Mouse (Mus musculus) hindbrain, embryonic 12.5 days (tissue): ENCODE results near the gene Gramd1b. TPM values are rescaled to one million over a fixed set of nuclear protein-coding genes. Genes with fewer than 3 reads are reported as not detected.
A peak's percentile ranks its signal among the peaks of the same experiment; 100 is the strongest.

ENCODE experiments used
- ATAC-seq: fragments of 200-750 bp; cut with Nextera tagmentation; 2 replicates; pipeline ENCODE4 v1.8.0; 2017; ENCODE audit warnings: moderate TSS enrichment; ENCODE audit not compliant: low FRiP score
- H3K27ac ChIP-seq: fragments of 300-500 bp; sonication (generic); 2 replicates; pipeline ENCODE4 v1.5.1; 2016; ENCODE audit warnings: mild to moderate bottlenecking
- H3K27me3 ChIP-seq: fragments of 300-500 bp; sonication (generic); 2 replicates; pipeline ENCODE4 v1.6.1; 2016; ENCODE audit warnings: mild to moderate bottlenecking
- H3K36me3 ChIP-seq: fragments of 300-500 bp; sonication (generic); 2 replicates; pipeline ENCODE4 v1.6.1; 2016; ENCODE audit warnings: mild to moderate bottlenecking
- H3K4me1 ChIP-seq: fragments of 300-500 bp; sonication (generic); 2 replicates; pipeline ENCODE4 v1.6.1; 2016
- H3K4me2 ChIP-seq: fragments of 300-500 bp; sonication (generic); replicated peaks from 2 replicates; pipeline ENCODE4 v1.6.1; 2016; ENCODE audit warnings: mild to moderate bottlenecking
- H3K4me3 ChIP-seq: fragments of 300-500 bp; sonication (generic); 2 replicates; pipeline ENCODE4 v1.5.1; 2016; ENCODE audit warnings: mild to moderate bottlenecking
- H3K9ac ChIP-seq: fragments of 300-500 bp; sonication (generic); 2 replicates; pipeline ENCODE4 v1.6.1; 2016; ENCODE audit warnings: mild to moderate bottlenecking, moderate library complexity
- H3K9me3 ChIP-seq: fragments of 300-500 bp; sonication (generic); replicated peaks from 2 replicates; pipeline ENCODE4 v1.6.1; 2016; ENCODE audit warnings: mild to moderate bottlenecking
- WGBS: fragments of 180-500 bp; shearing (Covaris S2); methylation state at CpG from one replicate; pipeline ENCODE4 v1.1.7; 2016; 5-methylcytosine and 5-hydroxymethylcytosine counted together
- polyA plus RNA-seq: library from polyadenylated mRNA; unstranded; fragments of >200 nt; fragmentation: Nextera tagmentation; extraction: Ambion mirVana; gene quantifications from 2 replicates; pipeline ENCODE4 v1.2.1, GENCODE M21; 2016

Gramd1b gene
- polyA plus RNA-seq, 1 experiment from 2014 or later, result 4.9 TPM

- Histone ChIP-seq H3K27me3 (peaks cover 7% of the 10 kb centered on the region), H3K4me1 (peaks cover 19% of the 10 kb centered on the region), H3K9ac (no peak overlapping the region), H3K9me3 (no peaks in the 10 kb centered on the region), H3K36me3 (no peaks in the 10 kb centered on the region), H3K27ac (peak overlapping the region; percentile 57; the same call in 1 of the 2 replicates), H3K4me2 (peak overlapping the region; percentile 80), H3K4me3 (peak overlapping the region; percentile 52)
- no peak; the same call in 1 of the 2 replicates for ATAC-seq
- WGBS, result 20% methylated on average over 21 of the region's 21 CpGs
Measured at GRCm38 (mm10) chr9:40268040-40268747, 263.0 kb downstream of the Gramd1b start.

GRCm38 (mm10) chr9:40263874-40264273, 267.3 kb downstream of the Gramd1b start:
- Histone ChIP-seq H3K9me3 (no peaks in the 10 kb centered on the region), H3K36me3 (no peaks in the 10 kb centered on the region), H3K4me2 (no peak overlapping the region), H3K27me3 (peaks cover 4% of the 10 kb centered on the region; the same call in 1 of the 2 replicates), H3K9ac (no peak overlapping the region), H3K4me3 (no peak overlapping the region), H3K27ac (no peak overlapping the region), H3K4me1 (peaks cover 11% of the 10 kb centered on the region)
- ATAC-seq, result no peak
- WGBS, result 71% methylated on average over 6 of the region's 6 CpGs

- H3K4me3 ChIP-seq, result no peak overlapping the region
- no peaks in the 10 kb centered on the region for H3K36me3 ChIP-seq
- 76% methylated on average over 3 of the region's 3 CpGs for WGBS
- ATAC-seq, result no peak
- peaks cover 5% of the 10 kb centered on the region; the same call in 1 of the 2 replicates for H3K9me3 ChIP-seq
- H3K27me3 ChIP-seq, result no peaks in the 10 kb centered on the region
- H3K4me1 ChIP-seq, result no peaks in the 10 kb centered on the region
- no peak overlapping the region for H3K4me2 ChIP-seq
- H3K27ac ChIP-seq, result no peak overlapping the region
- no peak overlapping the region for H3K9ac ChIP-seq
Measured at GRCm38 (mm10) chr9:40252459-40252858, 278.7 kb downstream of the Gramd1b start.

GRCm38 (mm10) chr9:40249106-40249505, 282.1 kb downstream of the Gramd1b start:
- Histone ChIP-seq H3K27ac (no peak overlapping the region), H3K4me3 (no peak overlapping the region), H3K4me2 (no peak overlapping the region), H3K36me3 (no peaks in the 10 kb centered on the region), H3K27me3 (no peaks in the 10 kb centered on the region), H3K9ac (no peak overlapping the region), H3K4me1 (peaks cover 8% of the 10 kb centered on the region), H3K9me3 (peaks cover 5% of the 10 kb centered on the region; the same call in 1 of the 2 replicates)
- WGBS, result 79% methylated on average over 1 of the region's 1 CpGs
- ATAC-seq, result no peak

- no peak overlapping the region for H3K9ac ChIP-seq
- peaks cover 5% of the 10 kb centered on the region; the same call in 1 of the 2 replicates for H3K9me3 ChIP-seq
- H3K4me2 ChIP-seq, result no peak overlapping the region
- no peaks in the 10 kb centered on the region for H3K36me3 ChIP-seq
- ATAC-seq, result no peak
- peak overlapping the region; percentile 52; the same call in 1 of the 2 replicates for H3K27ac ChIP-seq
- peaks cover 11% of the 10 kb centered on the region for H3K4me1 ChIP-seq
- no peak overlapping the region for H3K4me3 ChIP-seq
- 75% methylated on average over 6 of the region's 6 CpGs for WGBS
- no peaks in the 10 kb centered on the region for H3K27me3 ChIP-seq
Measured at GRCm38 (mm10) chr9:40246702-40247101, 284.5 kb downstream of the Gramd1b start.

- WGBS, result 71% methylated on average over 7 of the region's 7 CpGs
- H3K9ac ChIP-seq, result no peak overlapping the region
- H3K27me3 ChIP-seq, result no peaks in the 10 kb centered on the region
- H3K4me1 ChIP-seq, result peaks cover 15% of the 10 kb centered on the region
- H3K36me3 ChIP-seq, result no peaks in the 10 kb centered on the region
- no peak overlapping the region for H3K4me2 ChIP-seq
- no peak for ATAC-seq
- H3K9me3 ChIP-seq, result peaks cover 5% of the 10 kb centered on the region; the same call in 1 of the 2 replicates
- H3K4me3 ChIP-seq, result no peak overlapping the region
- peak overlapping the region; percentile 70 for H3K27ac ChIP-seq
Measured at GRCm38 (mm10) chr9:40245974-40246665, 285.1 kb downstream of the Gramd1b start.

- Histone ChIP-seq H3K4me1 (peaks cover 22% of the 10 kb centered on the region), H3K9ac (no peak overlapping the region), H3K36me3 (no peaks in the 10 kb centered on the region), H3K27me3 (0 out of 2 replicates have a peak, but pooled peaks cover 6% of the 10 kb centered on the region), H3K4me3 (no peak overlapping the region), H3K9me3 (peaks cover 5% of the 10 kb centered on the region; the same call in 1 of the 2 replicates), H3K4me2 (no peak overlapping the region), H3K27ac (peak overlapping the region; percentile 70)
- WGBS, result 63% methylated on average over 9 of the region's 9 CpGs
- no peak for ATAC-seq
Measured at GRCm38 (mm10) chr9:40245466-40245865, 285.7 kb downstream of the Gramd1b start.

Other genes starting within 250 kb of the Gramd1b start
- gene Gm21915, start 139.2 kb upstream of the Gramd1b start, polyA plus RNA-seq, result not detected in 2 replicates
- gene Clmp, start 154.6 kb upstream of the Gramd1b start, polyA plus RNA-seq, result 59.6 and 62.0 TPM in 2 replicates